Mouse (Mus musculus): ENCODE measurements around the gene Fem1a.

GRCm38 (mm10) chr17:56303160-56303846 lies 46.7 kb downstream of the Fem1a start, which contains the start of gene Uhrf1:
- TF ChIP-seq CTCF (IDR thresholded peaks at IDR 0.05; ENCODE audit: control insufficient read depth, insufficient read depth, low read length) (no peak), POLR2A (IDR thresholded peaks at IDR 0.05; ENCODE audit: borderline replicate concordance, control insufficient read depth, low read depth, low read length) (peak; percentile 54; the same call in 1 of the 2 replicates)
